Comparison of ENCODE assay signal across 7 mouse cellular contexts in genomic region chr1:153101327-153101880, GRCm38 (mm10).
DNase-seq lines count a peak whose midpoint lies in the region; ATAC-seq and TF ChIP-seq lines count a peak whose summit lies in the region.

No protein-coding gene starts in this region.

- no peak overlapping the region for H3K4me3 ChIP-seq in bone marrow, adult 2 months (replicated peaks; ENCODE audit: control insufficient read depth, low read depth, low read length)
- H3K4me3 ChIP-seq in liver, postnatal 0 days (ENCODE audit: low read depth, low read length), result no peak overlapping the region

- ATAC-seq in liver, postnatal 0 days, result no peak

- TF ChIP-seq CTCF in bone marrow, adult 2 months (IDR thresholded peaks at IDR 0.05; ENCODE audit: control insufficient read depth, insufficient read depth, low read length), result peak; percentile 19; the same call in 1 of the 2 replicates
- peak; percentile 79 for TF ChIP-seq CTCF in liver, postnatal 0 days (IDR thresholded peaks at IDR 0.05; ENCODE audit: low read depth)

- TF ChIP-seq POLR2A in bone marrow, adult 2 months (IDR thresholded peaks at IDR 0.05; ENCODE audit: borderline replicate concordance, control insufficient read depth, low read depth, low read length), result no peak

- no peak overlapping the region for H3K27ac ChIP-seq in bone marrow, adult 2 months (ENCODE audit: control insufficient read depth, insufficient read depth, low read depth, low read length, poor library complexity)
- no peak overlapping the region for H3K27ac ChIP-seq in liver, postnatal 0 days (ENCODE audit: low read depth)

- TF ChIP-seq EP300 in liver, postnatal 0 days (IDR thresholded peaks at IDR 0.05; ENCODE audit: low read depth), result no peak

- H3K9ac ChIP-seq in liver, postnatal 0 days (replicated peaks), result no peak overlapping the region

- DNase-seq in 3T3-L1 (ENCODE audit: low read depth, low spot score) (peak; percentile 54), A20 (ENCODE audit: low read depth, low spot score) (peak; percentile 56)
- DNase-seq in forelimb bud, embryonic 11.5 days (ENCODE audit: low read depth, low spot score), result peak; percentile 42
- peak; percentile 50 for DNase-seq in kidney, adult 18-20 months
- peak; percentile 46 for DNase-seq in liver, postnatal 0 days
- peak; percentile 25 for DNase-seq in right cerebral cortex, postnatal 25 days

- H3K27me3 ChIP-seq in liver, postnatal 0 days (ENCODE audit: insufficient read depth, low read length), result no peaks in the 10 kb centered on the region

- H3K9me3 ChIP-seq in liver, postnatal 0 days (ENCODE audit: low read length), result no peaks in the 10 kb centered on the region

- H3K4me2 ChIP-seq in liver, postnatal 0 days (ENCODE audit: low read depth, low read length), result peak overlapping the region; percentile 32; the same call in 1 of the 2 replicates

- H3K4me1 ChIP-seq in bone marrow, adult 2 months (ENCODE audit: control insufficient read depth, insufficient read depth, low read length), result no peaks in the 10 kb centered on the region
- H3K4me1 ChIP-seq in liver, postnatal 0 days (ENCODE audit: insufficient read depth), result peaks cover 4% of the 10 kb centered on the region; the same call in 1 of the 2 replicates

- WGBS in bone marrow, adult 2 months, result 14% methylated on average over 9 of the region's 9 CpGs
- WGBS in liver, postnatal 0 days (ENCODE audit: insufficient replicate concordance), result 17% methylated on average over 9 of the region's 9 CpGs

- H3K36me3 ChIP-seq in liver, postnatal 0 days (replicated peaks; ENCODE audit: insufficient read depth, low read length), result no peaks in the 10 kb centered on the region
